Mouse (Mus musculus): Measurements from ENCODE around the gene Cabin1. TPM values are rescaled to one million over a fixed set of nuclear protein-coding genes. Genes with fewer than 3 reads are reported as not detected.
"Not testable (repeated sequence)": the region's sequence is repeated elsewhere in the genome, so short reads cannot be mapped to it uniquely, and the experiment has no call there.

Cabin1 gene
- polyA plus RNA-seq, 1 experiment = 19.7 TPM

- H3K27me3 ChIP-seq (ENCODE audit: control insufficient read depth, insufficient read depth, low read length) = no peaks in the 10 kb centered on the region
- H3K4me1 ChIP-seq (ENCODE audit: control insufficient read depth, insufficient read depth, low read length) = peaks cover 21% of the 10 kb centered on the region
- H3K36me3 ChIP-seq (ENCODE audit: control insufficient read depth, insufficient read depth, low read length) = no peaks in the 10 kb centered on the region
- H3K4me3 ChIP-seq (ENCODE audit: control insufficient read depth, low read depth, low read length) = peak overlapping the region; percentile 90
- H3K27ac ChIP-seq (ENCODE audit: control insufficient read depth, insufficient read depth, low read depth, low read length) = no peak overlapping the region
- TF ChIP-seq POLR2A (IDR thresholded peaks at IDR 0.05; ENCODE audit: control insufficient read depth, low read depth, low read length) (no peak), CTCF (IDR thresholded peaks at IDR 0.05; ENCODE audit: control insufficient read depth, insufficient read depth, insufficient replicate concordance, low read depth, low read length) (no peak)
These were observed 15.3 kb upstream of the Cabin1 start for GRCm38 (mm10) chr10:75779206-75780174.

- H3K4me3 ChIP-seq (ENCODE audit: control insufficient read depth, low read depth, low read length) = no peak overlapping the region
- peaks cover 21% of the 10 kb centered on the region for H3K4me1 ChIP-seq (ENCODE audit: control insufficient read depth, insufficient read depth, low read length)
- no peaks in the 10 kb centered on the region for H3K27me3 ChIP-seq (ENCODE audit: control insufficient read depth, insufficient read depth, low read length)
- H3K27ac ChIP-seq (ENCODE audit: control insufficient read depth, insufficient read depth, low read depth, low read length) = no peak overlapping the region
- no peaks in the 10 kb centered on the region for H3K36me3 ChIP-seq (ENCODE audit: control insufficient read depth, insufficient read depth, low read length)
- TF ChIP-seq CTCF (IDR thresholded peaks at IDR 0.05; ENCODE audit: control insufficient read depth, insufficient read depth, insufficient replicate concordance, low read depth, low read length) (no peak), POLR2A (IDR thresholded peaks at IDR 0.05; ENCODE audit: control insufficient read depth, low read depth, low read length) (no peak)
These were observed 13.7 kb upstream of the Cabin1 start for GRCm38 (mm10) chr10:75777885-75778284.

- Histone ChIP-seq H3K4me3 (ENCODE audit: control insufficient read depth, low read depth, low read length) (no peak overlapping the region), H3K36me3 (ENCODE audit: control insufficient read depth, insufficient read depth, low read length) (no peaks in the 10 kb centered on the region; the same call in 1 of the 2 replicates), H3K4me1 (ENCODE audit: control insufficient read depth, insufficient read depth, low read length) (peaks cover 21% of the 10 kb centered on the region), H3K27me3 (ENCODE audit: control insufficient read depth, insufficient read depth, low read length) (no peaks in the 10 kb centered on the region), H3K27ac (ENCODE audit: control insufficient read depth, insufficient read depth, low read depth, low read length) (no peak overlapping the region)
- no peak for TF ChIP-seq CTCF (IDR thresholded peaks at IDR 0.05; ENCODE audit: control insufficient read depth, insufficient read depth, insufficient replicate concordance, low read depth, low read length)
- no peak for TF ChIP-seq POLR2A (IDR thresholded peaks at IDR 0.05; ENCODE audit: control insufficient read depth, low read depth, low read length)
These were observed 12.4 kb upstream of the Cabin1 start for GRCm38 (mm10) chr10:75776562-75776961.

GRCm38 (mm10) chr10:75774587-75774986 is 10.4 kb upstream of the Cabin1 start:
- Histone ChIP-seq H3K27me3 (ENCODE audit: control insufficient read depth, insufficient read depth, low read length) (no peaks in the 10 kb centered on the region), H3K36me3 (ENCODE audit: control insufficient read depth, insufficient read depth, low read length) (no peaks in the 10 kb centered on the region; the same call in 1 of the 2 replicates), H3K4me1 (ENCODE audit: control insufficient read depth, insufficient read depth, low read length) (peaks cover 7% of the 10 kb centered on the region), H3K27ac (ENCODE audit: control insufficient read depth, insufficient read depth, low read depth, low read length) (no peak overlapping the region), H3K4me3 (ENCODE audit: control insufficient read depth, low read depth, low read length) (no peak overlapping the region)
- no peak for TF ChIP-seq POLR2A (IDR thresholded peaks at IDR 0.05; ENCODE audit: control insufficient read depth, low read depth, low read length)

GRCm38 (mm10) chr10:75774102-75774501 is 10.0 kb upstream of the Cabin1 start:
- H3K27me3 ChIP-seq (ENCODE audit: control insufficient read depth, insufficient read depth, low read length) = no peaks in the 10 kb centered on the region
- TF ChIP-seq CTCF (IDR thresholded peaks at IDR 0.05; ENCODE audit: control insufficient read depth, insufficient read depth, insufficient replicate concordance, low read depth, low read length) (no peak), POLR2A (IDR thresholded peaks at IDR 0.05; ENCODE audit: control insufficient read depth, low read depth, low read length) (no peak)
- no peak overlapping the region for H3K4me3 ChIP-seq (ENCODE audit: control insufficient read depth, low read depth, low read length)
- no peaks in the 10 kb centered on the region; the same call in 1 of the 2 replicates for H3K36me3 ChIP-seq (ENCODE audit: control insufficient read depth, insufficient read depth, low read length)
- 0 out of 2 replicates have a peak overlapping the region, but pooled peaks have one; percentile 80 for H3K27ac ChIP-seq (ENCODE audit: control insufficient read depth, insufficient read depth, low read depth, low read length)
- H3K4me1 ChIP-seq (ENCODE audit: control insufficient read depth, insufficient read depth, low read length) = peaks cover 4% of the 10 kb centered on the region

- H3K36me3 ChIP-seq (ENCODE audit: control insufficient read depth, insufficient read depth, low read length) = no peaks in the 10 kb centered on the region; the same call in 1 of the 2 replicates
- H3K27me3 ChIP-seq (ENCODE audit: control insufficient read depth, insufficient read depth, low read length) = no peaks in the 10 kb centered on the region
- peak within 1 kb of the TSS; percentile 88 for H3K4me3 ChIP-seq (ENCODE audit: control insufficient read depth, low read depth, low read length)
- 0 out of 2 replicates have a peak, but pooled peaks have one; percentile 7 for TF ChIP-seq CTCF (IDR thresholded peaks at IDR 0.05; ENCODE audit: control insufficient read depth, insufficient read depth, insufficient replicate concordance, low read depth, low read length)
- TF ChIP-seq POLR2A (IDR thresholded peaks at IDR 0.05; ENCODE audit: control insufficient read depth, low read depth, low read length) = peak; percentile 92
- peaks cover 4% of the 10 kb centered on the region for H3K4me1 ChIP-seq (ENCODE audit: control insufficient read depth, insufficient read depth, low read length)
- peak within 1 kb of the TSS; percentile 90 for H3K27ac ChIP-seq (ENCODE audit: control insufficient read depth, insufficient read depth, low read depth, low read length)
These were observed 8.9 kb upstream of the Cabin1 start, which contains the start of gene Ddt for GRCm38 (mm10) chr10:75772795-75773664. Ddt (minus strand) TSS chr10:75773414.

GRCm38 (mm10) chr10:75767756-75768155 is 3.6 kb upstream of the Cabin1 start:
- not testable (repeated sequence) for H3K36me3 ChIP-seq (ENCODE audit: control insufficient read depth, insufficient read depth, low read length); H3K27me3 ChIP-seq (ENCODE audit: control insufficient read depth, insufficient read depth, low read length); H3K27ac ChIP-seq (ENCODE audit: control insufficient read depth, insufficient read depth, low read depth, low read length); H3K4me1 ChIP-seq (ENCODE audit: control insufficient read depth, insufficient read depth, low read length); H3K4me3 ChIP-seq (ENCODE audit: control insufficient read depth, low read depth, low read length)
